Mouse (Mus musculus) spleen, embryonic (tissue): ENCODE results near the gene Fads1.

ENCODE experiments used
- CTCF ChIA-PET: fragments of 350-600 bp; sonication (Branson Sonifier 250); formaldehyde crosslinking; loops from one replicate; lab custom pipeline; 2022; lab: Charles Lee

Gene Fads1

GRCm38 (mm10) chr19:10176941-10177372, 5.7 kb upstream of the Fads1 start:
- CTCF ChIA-PET, result no interaction called here

- CTCF ChIA-PET, result interaction anchor here (0.7 kb wide), 1 partner anchor 1210 kb away, joined by 3 read pairs; no protein-coding TSS in a partner anchor
Measured at GRCm38 (mm10) chr19:10181225-10181624, 1.5 kb upstream of the Fads1 start.

DNA sequence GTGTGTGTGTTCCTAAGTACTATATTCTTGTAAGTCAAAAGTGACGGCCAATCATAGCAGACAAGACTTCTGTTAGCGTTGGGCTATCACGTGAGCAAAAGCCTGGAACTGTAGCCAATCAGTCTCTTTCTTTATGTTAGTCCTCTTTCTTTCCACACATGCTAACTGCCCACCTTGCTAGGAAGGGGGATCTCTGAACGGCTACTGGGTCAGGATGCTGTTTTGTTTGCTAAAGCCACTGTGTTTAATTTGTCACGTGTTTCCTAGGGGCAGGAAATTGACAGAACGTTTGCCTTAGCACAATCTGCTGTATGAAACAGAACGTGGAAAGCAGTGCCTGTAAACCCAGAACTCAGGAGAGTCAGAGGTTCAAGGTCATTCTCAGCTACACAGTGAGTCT, 546 bp upstream of the Fads1 start:
- CTCF ChIA-PET, result interaction anchor here (0.6 kb wide), 1 partner anchor 1583 kb away, joined by 6 read pairs; no protein-coding TSS in a partner anchor

- CTCF ChIA-PET, result no interaction called here
Measured at GRCm38 (mm10) chr19:10183299-10183983, 753 bp downstream of the Fads1 start.

DNA sequence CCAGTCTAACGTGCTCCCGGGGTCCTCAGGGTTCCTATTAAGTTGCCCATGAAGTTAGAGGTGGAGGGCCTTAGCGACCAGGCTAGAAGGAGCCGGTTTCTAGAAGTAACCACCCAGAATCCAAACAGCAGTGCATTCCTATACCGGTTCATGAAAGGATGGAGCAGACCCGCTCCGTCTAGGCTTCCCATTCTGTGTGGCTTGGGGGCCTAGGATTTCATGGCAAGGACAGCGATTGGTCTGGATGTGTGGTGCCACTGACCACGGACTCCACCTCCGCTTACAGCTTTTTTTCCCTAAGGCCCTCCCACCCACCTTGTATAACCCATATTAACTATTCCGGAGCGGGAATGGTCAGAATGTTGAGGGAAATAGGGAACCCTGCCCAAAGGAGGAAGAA, 1.4 kb downstream of the Fads1 start:
- CTCF ChIA-PET, result no interaction called here

DNA sequence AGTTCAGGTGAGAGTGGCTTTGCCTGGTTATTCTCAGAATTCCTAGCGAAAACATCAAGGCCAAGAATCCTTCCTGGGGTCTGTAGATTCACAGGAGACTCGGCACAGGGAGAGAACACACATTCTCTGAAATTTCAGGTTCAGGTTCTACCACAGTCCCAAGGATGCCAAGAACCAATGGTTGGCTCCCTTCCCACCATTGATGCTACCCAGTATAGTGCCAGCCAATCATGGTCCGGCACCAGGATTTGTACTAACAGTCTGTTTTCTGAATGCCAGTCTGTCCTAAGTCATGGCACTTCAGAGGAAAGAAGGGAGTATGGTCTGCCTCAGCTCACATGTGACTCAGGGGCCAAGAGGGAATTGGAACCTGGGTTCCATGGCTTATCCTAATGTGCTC, 3.2 kb downstream of the Fads1 start:
- CTCF ChIA-PET, result no interaction called here

- CTCF ChIA-PET, result no interaction called here
Measured at GRCm38 (mm10) chr19:10186569-10186968, 3.9 kb downstream of the Fads1 start.

DNA sequence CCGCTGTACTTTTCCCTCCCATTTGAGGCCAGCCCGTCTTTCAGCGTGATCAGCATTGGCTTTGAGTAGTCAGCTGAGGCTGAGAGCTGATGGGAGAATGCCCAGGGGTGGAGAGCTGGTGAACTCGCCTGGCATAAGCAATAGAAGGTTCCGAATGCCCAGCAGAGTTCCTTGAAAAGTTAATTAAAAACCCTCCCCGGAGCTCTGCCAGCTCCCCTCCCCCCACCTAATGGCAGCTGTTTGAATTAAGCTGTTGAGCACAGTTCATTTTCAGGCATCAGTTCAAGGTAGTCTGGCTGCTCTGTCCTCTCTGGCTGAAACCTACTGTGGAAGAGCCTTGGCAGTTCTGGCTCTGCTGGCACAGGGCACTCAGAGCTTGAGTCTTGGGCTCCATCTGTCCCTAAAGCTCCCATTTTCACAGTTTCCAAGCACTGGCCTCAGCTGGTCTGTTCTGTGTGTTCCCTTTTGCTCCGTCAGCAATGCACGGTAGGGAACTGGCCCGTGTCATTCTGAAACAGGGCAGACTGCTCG, 5.7 kb downstream of the Fads1 start:
- CTCF ChIA-PET, result no interaction called here

DNA sequence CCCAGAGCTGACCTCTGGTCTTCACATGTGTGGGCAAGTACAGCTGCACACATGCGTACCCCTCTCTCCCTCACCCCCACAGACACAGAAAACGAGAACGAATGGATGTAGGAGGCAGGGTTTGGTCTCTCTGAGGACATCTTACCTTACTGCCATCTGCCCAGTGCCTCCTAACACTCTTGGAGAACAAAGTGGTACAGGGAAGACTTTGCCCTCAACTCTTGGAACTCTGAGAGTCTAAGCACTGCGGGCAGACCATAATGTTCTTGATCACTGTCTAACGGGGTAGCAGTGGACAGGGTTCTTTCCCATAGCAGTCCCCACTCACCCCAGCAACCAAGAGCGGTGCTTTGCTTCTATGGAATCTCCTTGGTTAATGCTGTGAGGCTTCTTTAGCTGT, 6.3 kb downstream of the Fads1 start:
- CTCF ChIA-PET, result interaction anchor here (0.6 kb wide), 1 partner anchor 238 kb away, joined by 3 read pairs; no protein-coding TSS in a partner anchor

DNA sequence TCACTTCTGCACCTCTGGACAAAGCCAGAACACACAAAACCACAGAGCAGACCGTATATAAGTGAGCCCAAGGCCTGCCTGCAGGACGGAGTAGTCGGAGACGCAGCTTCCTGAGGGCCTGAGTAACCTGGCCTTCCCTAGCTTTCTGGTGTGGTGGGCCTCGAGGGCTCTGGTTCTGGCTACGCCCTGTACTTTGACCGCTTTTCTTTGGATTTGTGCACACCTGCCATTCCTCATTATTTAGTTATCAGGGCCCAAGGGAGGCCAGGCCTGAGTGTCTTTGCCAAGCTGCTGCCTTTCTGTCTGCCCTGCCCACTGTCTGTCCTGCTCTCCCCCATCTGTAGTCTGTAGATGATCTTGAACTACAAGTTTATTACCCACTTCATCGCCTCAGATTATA, 7.3 kb downstream of the Fads1 start:
- CTCF ChIA-PET, result no interaction called here

DNA sequence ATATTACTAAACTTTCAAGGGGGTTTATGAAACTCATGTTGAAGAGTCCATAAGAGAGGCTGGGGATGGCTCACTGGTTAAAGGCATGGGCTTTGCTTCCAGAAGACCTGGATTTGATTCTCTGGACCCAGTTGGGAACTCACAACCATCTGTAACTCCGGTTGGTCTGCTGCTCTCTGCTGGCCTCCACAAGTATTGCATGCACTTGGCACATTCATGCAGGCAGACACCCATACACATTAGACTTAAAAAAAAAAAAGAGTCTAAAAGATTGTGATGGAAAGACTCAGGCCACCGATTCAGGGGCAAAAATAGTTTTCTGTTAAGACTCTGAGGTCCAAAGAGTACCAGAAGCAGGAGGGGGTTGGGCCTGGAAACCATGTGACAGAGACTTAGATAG, 8.1 kb downstream of the Fads1 start:
- CTCF ChIA-PET, result no interaction called here

DNA sequence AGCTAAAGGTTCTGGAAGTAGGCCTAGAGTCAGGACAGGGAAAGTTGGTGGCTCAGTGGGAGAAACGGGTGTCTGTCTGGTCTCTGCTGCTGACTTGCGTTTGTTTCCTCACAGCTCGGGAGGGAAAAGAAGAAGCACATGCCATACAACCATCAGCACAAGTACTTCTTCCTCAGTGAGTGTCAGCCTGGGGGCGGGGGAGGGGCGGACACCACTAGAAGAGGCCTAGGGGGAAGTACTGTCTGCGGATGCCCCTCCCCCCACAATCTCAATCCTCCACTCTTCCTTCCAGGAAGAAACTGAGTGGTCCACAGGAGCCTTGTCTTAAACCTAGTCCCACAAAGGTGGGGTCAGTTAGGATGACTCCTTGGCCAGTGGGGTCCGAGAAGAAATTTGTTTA, 8.6 kb downstream of the Fads1 start:
- CTCF ChIA-PET, result interaction anchor here (0.6 kb wide), 1 partner anchor 523 kb away, joined by 3 read pairs; no protein-coding TSS in a partner anchor

GRCm38 (mm10) chr19:10194337-10194736, 11.6 kb downstream of the Fads1 start:
- CTCF ChIA-PET, result no interaction called here

GRCm38 (mm10) chr19:10195252-10195651, 12.6 kb downstream of the Fads1 start:
- CTCF ChIA-PET, result no interaction called here

- CTCF ChIA-PET, result no interaction called here
Measured at GRCm38 (mm10) chr19:10197130-10197529, 14.4 kb downstream of the Fads1 start.

- CTCF ChIA-PET, result interaction anchor here (0.6 kb wide), 1 partner anchor 145 kb away, joined by 3 read pairs; no protein-coding TSS in a partner anchor
Measured at GRCm38 (mm10) chr19:10198286-10198685, 15.6 kb downstream of the Fads1 start.

DNA sequence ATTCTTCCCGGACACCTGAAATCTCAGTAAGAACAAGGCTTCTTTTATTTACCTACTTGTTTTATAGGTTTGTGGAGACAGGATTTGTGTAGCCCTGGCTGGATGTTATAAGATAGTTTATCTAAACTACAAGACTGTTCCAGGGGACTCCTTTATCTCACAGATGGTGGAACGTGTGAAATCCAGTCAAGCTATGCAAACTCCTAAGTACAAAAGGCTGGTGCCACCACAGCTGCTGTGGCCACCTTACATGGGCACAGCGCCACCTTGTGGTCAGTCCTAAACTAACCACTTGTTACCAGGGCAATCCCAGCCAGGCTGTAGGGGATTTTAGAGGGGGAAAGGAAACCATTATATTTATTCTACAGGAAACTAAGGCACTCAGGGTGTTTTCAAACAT, 16.0 kb downstream of the Fads1 start:
- CTCF ChIA-PET, result interaction anchor here (0.6 kb wide), 1 partner anchor 145 kb away, joined by 3 read pairs; no protein-coding TSS in a partner anchor

- CTCF ChIA-PET, result no interaction called here
Measured at GRCm38 (mm10) chr19:10203146-10203847, 20.6 kb downstream of the Fads1 start.

- CTCF ChIA-PET, result no interaction called here
Measured at GRCm38 (mm10) chr19:10203848-10204615, 21.3 kb downstream of the Fads1 start, which contains the start of the genes Tmem258 and Fen1. Tmem258 (plus strand) TSS chr19:10204014. Fen1 (minus strand) TSS chr19:10204169.

- CTCF ChIA-PET, result no interaction called here
Measured at GRCm38 (mm10) chr19:10204616-10205001, 21.9 kb downstream of the Fads1 start.

DNA sequence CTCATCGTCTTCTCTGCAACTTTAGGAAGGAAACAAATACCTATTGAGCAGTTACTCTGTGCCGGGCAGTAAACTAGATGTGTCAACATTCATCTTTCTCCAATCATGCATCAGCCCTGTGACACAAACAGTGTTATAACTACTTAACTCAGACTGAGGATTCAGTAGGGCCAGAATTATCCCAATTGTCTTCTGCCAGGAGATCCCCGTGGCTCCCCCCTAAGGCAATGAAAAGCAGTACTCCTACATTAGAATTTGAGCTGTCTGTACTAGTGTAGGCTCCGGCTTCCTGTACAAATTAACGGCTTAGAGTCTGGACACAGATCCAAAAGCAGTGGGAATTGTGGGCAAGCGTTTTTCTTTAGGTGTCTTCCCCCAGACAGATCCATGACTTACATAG, 22.4 kb downstream of the Fads1 start:
- CTCF ChIA-PET, result no interaction called here

DNA sequence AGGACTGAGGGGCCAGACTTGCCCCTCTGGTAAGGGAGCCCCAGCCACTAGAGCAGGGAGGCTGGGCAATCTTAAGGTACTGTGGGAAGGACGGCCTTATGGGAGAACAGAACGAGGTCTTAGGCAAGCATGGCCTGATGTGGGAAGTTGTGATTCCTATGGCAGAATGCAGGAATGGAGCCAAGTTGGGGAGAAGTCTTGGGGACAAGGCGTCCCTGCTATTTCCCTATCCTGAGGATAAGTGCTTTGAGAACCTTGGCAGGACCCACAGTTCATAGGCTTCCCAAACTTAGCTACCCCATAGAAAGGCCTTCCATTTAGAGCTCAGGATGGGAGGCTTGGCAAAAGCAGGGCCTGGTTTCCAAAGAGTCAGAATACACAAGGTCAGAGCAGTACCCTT, 26.2 kb downstream of the Fads1 start:
- CTCF ChIA-PET, result no interaction called here
